Mouse (Mus musculus): Measurements from ENCODE around the gene Il4ra. TPM values are rescaled to one million over a fixed set of nuclear protein-coding genes. Genes with fewer than 3 reads are reported as not detected.

Il4ra gene
- total RNA-seq, 2 experiments from 2014 or later: 17.0 to 23.6 TPM

Other genes starting within 250 kb of the Il4ra start
- 1 to 10 TPM; 3.6 to 5.2 TPM for gene Kdm8, start 107.4 kb upstream of the Il4ra start, total RNA-seq (2021)
- gene Nsmce1, start 60.5 kb upstream of the Il4ra start, total RNA-seq (2021): 10 to 100 TPM; 32.3 to 35.1 TPM
- gene Il21r, start 51.3 kb downstream of the Il4ra start, total RNA-seq (2021): 1 to 10 TPM in 1 of 2 experiments, under 1 TPM in 1; 0.47 to 2.9 TPM
- 10 to 100 TPM; 48.1 to 57.9 TPM for gene Gtf3c1, start 155.7 kb downstream of the Il4ra start, total RNA-seq (2021)
- gene D430042O09Rik, start 155.8 kb downstream of the Il4ra start, total RNA-seq (2021): 10 to 100 TPM in 1 of 2 experiments, 1 to 10 TPM in 1; 7.9 to 11.9 TPM